Mouse (Mus musculus) olfactory bulb, adult 2 months (tissue): Measurements from ENCODE around the gene Galnt7.

Experiments used
- CTCF ChIP-seq: fragments of 200-500 bp; IDR thresholded peaks from 2 replicates; pipeline ENCODE4 v1.5.1; 2012; ENCODE audit warnings: low read depth, mild to moderate bottlenecking, low read length, moderate library complexity; ENCODE audit not compliant: insufficient read depth
- POLR2A ChIP-seq: fragments of 200-500 bp; IDR thresholded peaks from 2 replicates; pipeline ENCODE4 v1.6.1; 2012; ENCODE audit warnings: mild to moderate bottlenecking, low read depth, low read length, moderate library complexity; ENCODE audit not compliant: insufficient read depth

DNA sequence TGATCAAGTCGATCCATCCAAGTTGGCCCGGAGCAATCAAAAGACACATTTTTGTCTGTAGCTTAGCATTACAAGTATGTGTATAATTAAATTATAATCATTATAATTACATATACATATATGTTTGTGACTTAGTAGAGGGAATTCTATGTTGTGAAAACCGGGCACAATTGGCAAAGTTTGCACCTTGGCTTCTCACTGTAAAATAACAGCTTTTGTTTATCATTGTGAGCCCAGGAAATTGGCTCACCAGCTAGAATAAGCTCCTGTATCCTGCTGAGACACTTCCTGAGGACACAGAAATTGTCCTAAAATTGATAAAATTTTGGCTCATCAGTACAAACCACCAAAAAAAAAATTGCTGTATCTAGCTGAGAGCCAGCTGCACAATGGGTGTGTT, 106.4 kb downstream of the Galnt7 start:
- TF ChIP-seq CTCF (no peak), POLR2A (no peak)
